12 mouse cellular contexts compared by ENCODE assay signal in genomic region chr13:44607316-44608285, GRCm38 (mm10).
DNase-seq lines count a peak whose midpoint lies in the region; ATAC-seq and TF ChIP-seq lines count a peak whose summit lies in the region.
"Had no signal": no experiment of that assay in that cellular context is flagged by ENCODE, and none has a peak within 500 bp of the region (broad histone marks: within the 10 kb centered on the region; RNA-seq: fewer than 3 reads in every experiment).

No protein-coding gene starts in this region.

- H3K4me2 ChIP-seq in embryonic facial prominence, embryonic 14.5 days (ENCODE audit: low read depth, low read length), result no peak overlapping the region
- H3K4me2 ChIP-seq: forebrain, embryonic 12.5 days; heart, embryonic 11.5 days; limb, embryonic 15.5 days; midbrain, embryonic 15.5 days had no signal

- H3K9ac ChIP-seq in embryonic facial prominence, embryonic 14.5 days (ENCODE audit: low read depth, low read length), result no peak overlapping the region
- H3K9ac ChIP-seq: forebrain, embryonic 12.5 days; limb, embryonic 15.5 days; midbrain, embryonic 15.5 days had no signal

- no peak for TF ChIP-seq POLR2A in brain, embryonic 14.5 days (IDR thresholded peaks at IDR 0.05; ENCODE audit: borderline replicate concordance, extremely low read depth, insufficient read depth, insufficient read length, poor library complexity, severe bottlenecking)

- no peak overlapping the region for H3K27ac ChIP-seq in embryonic facial prominence, embryonic 14.5 days (replicated peaks; ENCODE audit: low read depth, low read length)
- no peak overlapping the region for H3K27ac ChIP-seq in embryonic facial prominence, embryonic 10.5 days (replicated peaks)
- H3K27ac ChIP-seq: forebrain, embryonic 12.5 days; limb, embryonic 15.5 days; midbrain, embryonic 15.5 days had no signal

- no peak overlapping the region for H3K4me3 ChIP-seq in embryonic facial prominence, embryonic 14.5 days (ENCODE audit: low read depth, low read length)
- H3K4me3 ChIP-seq in embryonic facial prominence, embryonic 10.5 days, result no peak overlapping the region
- H3K4me3 ChIP-seq: forebrain, embryonic 12.5 days; limb, embryonic 15.5 days; midbrain, embryonic 15.5 days had no signal

- DNase-seq in embryonic facial prominence, embryonic 14.5 days (ENCODE audit: low spot score), result peak; percentile 67
- DNase-seq in embryonic facial prominence, embryonic 10.5 days (ENCODE audit: low spot score), result no peak
- peak; percentile 18 to 43 for DNase-seq in kidney, postnatal 36 days
- no peak for DNase-seq in kidney, adult 8-10 months
- peak; percentile 71 for DNase-seq in brain, embryonic 14.5 days (ENCODE audit: low read depth)
- DNase-seq in lung, postnatal 36 days, result peak; percentile 70
- no peak for DNase-seq in ovary, postnatal 36 days (ENCODE audit: low spot score)
- DNase-seq in MN1 (ENCODE audit: low spot score), result no peak

- H3K36me3 ChIP-seq in embryonic facial prominence, embryonic 14.5 days (ENCODE audit: control insufficient read depth, insufficient read depth, low read length), result no peaks in the 10 kb centered on the region
- no peaks in the 10 kb centered on the region for H3K36me3 ChIP-seq in embryonic facial prominence, embryonic 10.5 days (replicated peaks)
- H3K36me3 ChIP-seq: forebrain, embryonic 12.5 days; limb, embryonic 15.5 days; midbrain, embryonic 15.5 days had no signal

- H3K27me3 ChIP-seq in embryonic facial prominence, embryonic 14.5 days (replicated peaks; ENCODE audit: control insufficient read depth, insufficient read depth, low read length), result no peaks in the 10 kb centered on the region
- H3K27me3 ChIP-seq in embryonic facial prominence, embryonic 10.5 days (replicated peaks; ENCODE audit: low read depth, poor library complexity, severe bottlenecking), result 0 out of 2 replicates have a peak, but pooled peaks cover 10% of the 10 kb centered on the region
- H3K27me3 ChIP-seq: limb, embryonic 15.5 days had no signal

- WGBS in embryonic facial prominence, embryonic 14.5 days, result 69% methylated on average over 13 of the region's 13 CpGs
- WGBS in embryonic facial prominence, embryonic 10.5 days, result 90% methylated on average over 13 of the region's 13 CpGs

- ATAC-seq in embryonic facial prominence, embryonic 14.5 days (ENCODE audit: low read depth), result peak; percentile 37; the same call in 1 of the 2 replicates
- ATAC-seq: midbrain, embryonic 15.5 days had no signal

- H3K4me1 ChIP-seq in embryonic facial prominence, embryonic 14.5 days (ENCODE audit: control insufficient read depth, insufficient read depth, low read length), result 0 out of 2 replicates have a peak, but pooled peaks cover 5% of the 10 kb centered on the region
- peaks cover 13% of the 10 kb centered on the region for H3K4me1 ChIP-seq in embryonic facial prominence, embryonic 10.5 days
- H3K4me1 ChIP-seq: midbrain, embryonic 15.5 days had no signal

- TF ChIP-seq CTCF in brain, embryonic 14.5 days (IDR thresholded peaks at IDR 0.05; ENCODE audit: borderline replicate concordance, extremely low read depth, insufficient read depth, insufficient read length), result no peak

- no peaks in the 10 kb centered on the region; the same call in 1 of the 2 replicates for H3K9me3 ChIP-seq in embryonic facial prominence, embryonic 14.5 days (ENCODE audit: control insufficient read depth, low read length)
- H3K9me3 ChIP-seq in embryonic facial prominence, embryonic 10.5 days, result no peaks in the 10 kb centered on the region
- H3K9me3 ChIP-seq: forebrain, embryonic 12.5 days; limb, embryonic 15.5 days; midbrain, embryonic 15.5 days had no signal

Comparison
In these comparisons a context has a peak if more than half of its experiments do, and no peak if none do; other contexts are left out.
1. DNase-seq: peak in embryonic facial prominence, embryonic 14.5 days (single experiment), kidney, postnatal 36 days (2 of 2), brain, embryonic 14.5 days (single experiment) and lung, postnatal 36 days (single experiment); none in embryonic facial prominence, embryonic 10.5 days (single experiment), kidney, adult 8-10 months (0 of 2), ovary, postnatal 36 days (single experiment) and MN1 (single experiment).